Mouse (Mus musculus): ENCODE measurements around the gene Gpbar1. TPM values are rescaled to one million over a fixed set of nuclear protein-coding genes. Genes with fewer than 3 reads are reported as not detected.

The Gpbar1 gene
- polyA plus RNA-seq, 1 experiment from 2014 or later = not detected

GRCm38 (mm10) chr1:74300347-74301110 lies 22.2 kb downstream of the Gpbar1 start:
- 82% methylated on average over 6 of the region's 6 CpGs for WGBS
- Histone ChIP-seq H3K4me1 (replicated peaks) (peaks cover 27% of the 10 kb centered on the region), H3K4me2 (no peak overlapping the region), H3K27ac (replicated peaks) (no peak overlapping the region), H3K27me3 (peaks cover 19% of the 10 kb centered on the region), H3K9ac (no peak overlapping the region), H3K36me3 (no peaks in the 10 kb centered on the region; the same call in 1 of the 2 replicates), H3K9me3 (no peaks in the 10 kb centered on the region), H3K4me3 (no peak overlapping the region)
- ATAC-seq (ENCODE audit: low FRiP score, low read depth) = no peak

- Histone ChIP-seq H3K4me3 (no peak overlapping the region), H3K27me3 (peaks cover 19% of the 10 kb centered on the region), H3K27ac (replicated peaks) (no peak overlapping the region), H3K9me3 (no peaks in the 10 kb centered on the region), H3K4me1 (replicated peaks) (peaks cover 10% of the 10 kb centered on the region), H3K4me2 (no peak overlapping the region), H3K9ac (no peak overlapping the region), H3K36me3 (no peaks in the 10 kb centered on the region; the same call in 1 of the 2 replicates)
- ATAC-seq (ENCODE audit: low FRiP score, low read depth) = no peak
- 93% methylated on average over 7 of the region's 7 CpGs for WGBS
Measured at GRCm38 (mm10) chr1:74302229-74302628, 23.9 kb downstream of the Gpbar1 start.

DNA sequence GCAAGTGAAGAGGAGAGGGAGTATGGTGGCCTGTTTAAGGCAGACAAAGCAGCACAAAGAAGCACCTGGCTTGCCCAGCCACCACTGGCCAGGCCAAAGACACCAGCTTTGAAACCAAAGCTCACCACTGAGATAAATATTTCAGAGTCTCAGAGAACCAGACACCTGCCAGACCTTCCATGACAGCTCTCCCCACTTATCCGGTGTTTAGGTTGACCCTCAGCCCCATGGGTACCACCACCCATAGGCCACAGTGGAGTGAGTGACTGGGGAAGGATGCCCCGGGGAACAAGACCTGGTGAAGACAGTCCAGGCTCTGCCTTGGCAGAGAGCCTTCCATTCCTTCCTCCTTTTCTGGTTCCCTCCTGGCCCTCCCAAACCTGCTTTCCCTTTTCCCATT lies 24.5 kb downstream of the Gpbar1 start:
- Histone ChIP-seq H3K27me3 (peaks cover 19% of the 10 kb centered on the region), H3K4me3 (no peak overlapping the region), H3K9ac (no peak overlapping the region), H3K9me3 (no peaks in the 10 kb centered on the region), H3K27ac (replicated peaks) (no peak overlapping the region), H3K36me3 (no peaks in the 10 kb centered on the region; the same call in 1 of the 2 replicates), H3K4me2 (peak overlapping the region; percentile 75), H3K4me1 (replicated peaks) (peaks cover 9% of the 10 kb centered on the region)
- 68% methylated on average over 2 of the region's 2 CpGs for WGBS
- no peak for ATAC-seq (ENCODE audit: low FRiP score, low read depth)

- Histone ChIP-seq H3K9me3 (no peaks in the 10 kb centered on the region), H3K36me3 (no peaks in the 10 kb centered on the region; the same call in 1 of the 2 replicates), H3K27ac (replicated peaks) (peak overlapping the region; percentile 65), H3K4me2 (peak overlapping the region; percentile 75), H3K27me3 (peaks cover 19% of the 10 kb centered on the region), H3K4me1 (replicated peaks) (peaks cover 9% of the 10 kb centered on the region), H3K4me3 (peak overlapping the region; percentile 45), H3K9ac (peak overlapping the region; percentile 48)
- WGBS = under 1% methylated on average over 52 of the region's 56 CpGs
- ATAC-seq (ENCODE audit: low FRiP score, low read depth) = peak; percentile 77
Measured at GRCm38 (mm10) chr1:74303509-74304338, 25.4 kb downstream of the Gpbar1 start.

GRCm38 (mm10) chr1:74304339-74304790 lies 26.0 kb downstream of the Gpbar1 start:
- peaks cover 9% of the 10 kb centered on the region for H3K4me1 ChIP-seq (replicated peaks)
- peaks cover 19% of the 10 kb centered on the region for H3K27me3 ChIP-seq
- peak overlapping the region; percentile 45 for H3K4me3 ChIP-seq
- 16% methylated on average over 12 of the region's 12 CpGs for WGBS
- H3K4me2 ChIP-seq = peak overlapping the region; percentile 75
- no peaks in the 10 kb centered on the region for H3K9me3 ChIP-seq
- H3K9ac ChIP-seq = peak overlapping the region; percentile 48; the same call in 1 of the 2 replicates
- H3K36me3 ChIP-seq = no peaks in the 10 kb centered on the region; the same call in 1 of the 2 replicates
- peak overlapping the region; percentile 65 for H3K27ac ChIP-seq (replicated peaks)
- ATAC-seq (ENCODE audit: low FRiP score, low read depth) = no peak

DNA sequence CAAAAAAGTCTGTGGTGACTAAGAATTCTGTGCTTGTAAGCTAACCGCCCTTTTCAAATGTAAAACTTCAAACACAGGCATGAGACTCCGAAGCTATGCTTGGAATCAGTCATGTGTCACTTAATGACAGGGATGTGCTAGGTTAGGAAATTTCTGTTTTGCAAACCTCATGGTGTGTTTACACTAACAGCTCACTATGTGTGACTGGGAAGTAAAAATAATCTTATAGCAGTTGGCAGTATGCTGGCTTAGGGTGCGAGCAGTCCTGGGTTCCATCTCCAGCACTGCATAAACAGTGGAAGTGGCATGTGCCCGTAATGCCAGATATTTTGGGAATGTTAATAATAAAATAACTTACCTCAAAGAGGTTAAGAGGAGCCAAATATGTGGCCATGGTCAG lies 26.6 kb downstream of the Gpbar1 start:
- ATAC-seq (ENCODE audit: low FRiP score, low read depth) = no peak

DNA sequence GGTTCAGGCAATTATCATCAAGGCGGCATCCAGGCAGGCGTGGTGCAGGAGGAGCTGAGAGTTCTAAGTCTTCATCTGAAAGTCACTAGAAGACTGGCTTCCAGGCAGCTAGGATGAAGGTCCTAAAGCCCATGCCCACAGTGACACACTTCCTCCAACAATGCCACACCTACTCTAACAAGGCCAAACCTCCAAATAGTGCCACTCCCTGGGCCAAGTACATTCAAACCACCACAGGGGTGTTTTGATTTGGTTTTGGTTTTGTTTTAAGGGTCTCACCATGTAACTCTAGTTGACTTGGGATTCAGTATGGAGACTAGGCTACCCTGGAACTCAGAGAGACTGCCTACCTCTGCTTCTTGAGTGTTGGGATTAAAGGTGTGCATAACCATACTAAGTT lies 27.2 kb downstream of the Gpbar1 start, which contains the start of gene Tmbim1:
Gene Tmbim1, minus strand, starts transcription at position 101 of the 400 bp plus-strand sequence.
- peaks cover 19% of the 10 kb centered on the region for H3K27me3 ChIP-seq
- H3K9ac ChIP-seq = no peak within 1 kb of the TSS
- H3K27ac ChIP-seq (replicated peaks) = no peak within 1 kb of the TSS
- peaks cover 9% of the 10 kb centered on the region for H3K4me1 ChIP-seq (replicated peaks)
- H3K4me2 ChIP-seq = peak within 1 kb of the TSS; percentile 75
- H3K36me3 ChIP-seq = no peaks in the 10 kb centered on the region; the same call in 1 of the 2 replicates
- no peaks in the 10 kb centered on the region for H3K9me3 ChIP-seq
- H3K4me3 ChIP-seq = no peak within 1 kb of the TSS
- 96% methylated on average over 2 of the region's 2 CpGs for WGBS
- no peak for ATAC-seq (ENCODE audit: low FRiP score, low read depth)

More for the DNA sequence above, 26.6 kb downstream of the Gpbar1 start:
- peaks cover 19% of the 10 kb centered on the region for H3K27me3 ChIP-seq
- H3K27ac ChIP-seq (replicated peaks) = no peak overlapping the region
- no peaks in the 10 kb centered on the region for H3K9me3 ChIP-seq
- H3K4me3 ChIP-seq = no peak overlapping the region
- peaks cover 9% of the 10 kb centered on the region for H3K4me1 ChIP-seq (replicated peaks)
- 78% methylated on average over 4 of the region's 4 CpGs for WGBS
- H3K36me3 ChIP-seq = no peaks in the 10 kb centered on the region; the same call in 1 of the 2 replicates
- no peak overlapping the region for H3K4me2 ChIP-seq
- no peak overlapping the region for H3K9ac ChIP-seq

DNA sequence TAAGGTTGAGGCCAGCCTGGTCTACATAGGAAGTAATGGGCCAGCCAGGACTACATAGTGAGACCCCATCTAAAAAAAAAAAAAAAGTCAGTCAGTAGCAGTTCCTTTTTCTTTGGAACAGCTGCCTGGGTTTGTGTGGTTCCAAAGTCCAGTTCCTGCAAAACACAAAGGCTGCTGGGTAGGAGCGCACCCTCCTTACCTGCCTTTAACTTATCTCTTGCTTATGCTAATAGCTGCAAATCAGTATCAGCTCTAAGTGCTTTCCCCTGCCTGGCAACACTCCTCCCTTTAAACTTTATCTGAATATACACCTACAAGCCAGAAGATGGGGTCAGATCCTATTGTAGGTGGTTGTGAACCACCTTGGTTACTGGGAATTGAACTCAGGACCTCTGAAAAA lies 28.8 kb downstream of the Gpbar1 start:
- H3K4me2 ChIP-seq = no peak overlapping the region
- H3K4me3 ChIP-seq = no peak overlapping the region
- peaks cover 9% of the 10 kb centered on the region for H3K4me1 ChIP-seq (replicated peaks)
- no peak overlapping the region for H3K9ac ChIP-seq
- no peaks in the 10 kb centered on the region for H3K9me3 ChIP-seq
- peaks cover 14% of the 10 kb centered on the region for H3K27me3 ChIP-seq
- no peaks in the 10 kb centered on the region for H3K36me3 ChIP-seq
- H3K27ac ChIP-seq (replicated peaks) = no peak overlapping the region
- 100% methylated on average over 1 of the region's 1 CpGs for WGBS
- ATAC-seq (ENCODE audit: low FRiP score, low read depth) = no peak

- Histone ChIP-seq H3K9me3 (no peaks in the 10 kb centered on the region), H3K27ac (replicated peaks) (no peak overlapping the region), H3K36me3 (no peaks in the 10 kb centered on the region), H3K4me1 (replicated peaks) (peaks cover 9% of the 10 kb centered on the region), H3K9ac (no peak overlapping the region), H3K27me3 (peaks cover 7% of the 10 kb centered on the region; the same call in 1 of the 2 replicates), H3K4me3 (no peak overlapping the region), H3K4me2 (no peak overlapping the region)
- ATAC-seq (ENCODE audit: low FRiP score, low read depth) = no peak
- 80% methylated on average over 10 of the region's 10 CpGs for WGBS
Measured at GRCm38 (mm10) chr1:74308001-74308964, 29.9 kb downstream of the Gpbar1 start.

DNA sequence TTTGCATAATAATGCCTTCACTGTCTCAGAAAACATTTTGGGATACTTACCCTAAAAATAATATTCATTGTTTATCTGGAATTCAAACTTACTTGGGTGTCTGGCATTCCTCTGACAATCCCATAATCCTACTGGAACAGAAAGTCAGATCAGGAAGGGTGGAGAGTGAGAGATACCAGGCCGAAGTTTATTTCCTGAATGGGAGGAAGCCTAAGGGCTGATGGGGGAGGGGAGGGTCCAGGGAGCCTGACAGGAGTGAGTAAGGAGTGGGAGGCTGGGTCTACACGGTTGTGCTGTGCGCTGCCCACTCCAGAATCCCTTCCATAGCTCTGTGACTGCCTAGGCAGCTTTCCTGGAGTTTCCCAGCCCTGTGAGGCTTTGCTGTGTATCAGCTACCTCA lies 31.4 kb downstream of the Gpbar1 start:
- Histone ChIP-seq H3K4me1 (replicated peaks) (no peaks in the 10 kb centered on the region), H3K9me3 (no peaks in the 10 kb centered on the region), H3K27me3 (no peaks in the 10 kb centered on the region), H3K4me3 (no peak overlapping the region), H3K36me3 (no peaks in the 10 kb centered on the region), H3K27ac (replicated peaks) (no peak overlapping the region), H3K9ac (no peak overlapping the region), H3K4me2 (no peak overlapping the region)
- WGBS = 62% methylated on average over 3 of the region's 3 CpGs
- ATAC-seq (ENCODE audit: low FRiP score, low read depth) = no peak

GRCm38 (mm10) chr1:74313049-74313692 lies 34.8 kb downstream of the Gpbar1 start:
- Histone ChIP-seq H3K4me3 (no peak overlapping the region), H3K9me3 (no peaks in the 10 kb centered on the region), H3K36me3 (no peaks in the 10 kb centered on the region), H3K27ac (replicated peaks) (no peak overlapping the region), H3K27me3 (no peaks in the 10 kb centered on the region), H3K4me2 (no peak overlapping the region), H3K4me1 (replicated peaks) (no peaks in the 10 kb centered on the region), H3K9ac (no peak overlapping the region)
- peak; percentile 62; the same call in 1 of the 2 replicates for ATAC-seq (ENCODE audit: low FRiP score, low read depth)
- 7% methylated on average over 3 of the region's 3 CpGs for WGBS

Measured in hindbrain, embryonic 15.5 days (tissue).